Mouse (Mus musculus) midbrain, embryonic 16.5 days (tissue): ENCODE measurements around the gene Elovl1. TPM values are rescaled to one million over a fixed set of nuclear protein-coding genes. Genes with fewer than 3 reads are reported as not detected.
A peak's percentile ranks its signal among the peaks of the same experiment; 100 is the strongest.

Source experiments
- ATAC-seq: fragments of 200-750 bp; cut with Nextera tagmentation; 2 replicates; pipeline ENCODE4 v1.8.0; 2017; ENCODE audit warnings: moderate TSS enrichment
- H3K27ac ChIP-seq: fragments of 300-500 bp; sonication (generic); 2 replicates; pipeline ENCODE4 v1.5.1; 2014; ENCODE audit warnings: mild to moderate bottlenecking, low read length, mixed read lengths
- H3K27me3 ChIP-seq: fragments of 300-500 bp; sonication (generic); 2 replicates; pipeline ENCODE4 v1.6.1; 2014; ENCODE audit warnings: low read depth, low read length, mixed read lengths; ENCODE audit not compliant: control insufficient read depth, insufficient read depth
- H3K36me3 ChIP-seq: fragments of 300-500 bp; sonication (generic); 2 replicates; pipeline ENCODE4 v1.6.1; 2014; ENCODE audit warnings: mild to moderate bottlenecking, low read length, moderate library complexity, mixed read lengths; ENCODE audit not compliant: control insufficient read depth, insufficient read depth
- H3K4me1 ChIP-seq: fragments of 300-500 bp; sonication (generic); 2 replicates; pipeline ENCODE4 v1.6.1; 2014; ENCODE audit warnings: mild to moderate bottlenecking, low read length, mixed read lengths; ENCODE audit not compliant: control insufficient read depth, insufficient read depth
- H3K4me2 ChIP-seq: fragments of 300-500 bp; sonication (generic); 2 replicates; pipeline ENCODE4 v1.6.1; 2014; ENCODE audit warnings: mild to moderate bottlenecking, low read length, mixed read lengths
- H3K4me3 ChIP-seq: fragments of 300-500 bp; sonication (generic); 2 replicates; pipeline ENCODE4 v1.5.1; 2014; ENCODE audit warnings: low read depth, mild to moderate bottlenecking, low read length, moderate library complexity, mixed read lengths
- H3K9ac ChIP-seq: fragments of 300-500 bp; sonication (generic); 2 replicates; pipeline ENCODE4 v1.6.1; 2014; ENCODE audit warnings: low read depth, low read length, mixed read lengths
- H3K9me3 ChIP-seq: fragments of 300-500 bp; sonication (generic); replicated peaks from 2 replicates; pipeline ENCODE4 v1.6.1; 2014; ENCODE audit warnings: mild to moderate bottlenecking, low read length, mixed read lengths; ENCODE audit not compliant: control insufficient read depth, poor library complexity, severe bottlenecking
- WGBS: fragments of 180-500 bp; shearing (Covaris S2); extraction: QIAGEN DNeasy Blood & Tissue Kit; methylation state at CpG from one replicate; pipeline ENCODE4 v1.1.7; 2014; 5-methylcytosine and 5-hydroxymethylcytosine counted together
- polyA plus RNA-seq: library from polyadenylated mRNA; unstranded; fragments of >200 nt; fragmentation: Nextera tagmentation; extraction: Ambion mirVana; gene quantifications from 2 replicates; pipeline ENCODE4 v1.2.1, GENCODE M21; 2015

Elovl1 gene
- polyA plus RNA-seq, 1 experiment from 2014 or later: 26.1 TPM

- Histone ChIP-seq H3K9ac (no peak overlapping the region), H3K36me3 (peaks cover 8% of the 10 kb centered on the region; the same call in 1 of the 2 replicates), H3K27me3 (no peaks in the 10 kb centered on the region), H3K4me3 (no peak overlapping the region), H3K27ac (no peak overlapping the region), H3K4me1 (peaks cover 10% of the 10 kb centered on the region), H3K4me2 (no peak overlapping the region), H3K9me3 (no peaks in the 10 kb centered on the region)
- WGBS: 90% methylated on average over 4 of the region's 4 CpGs
- ATAC-seq: no peak
These were observed 3.2 kb upstream of the Elovl1 start for GRCm38 (mm10) chr4:118424541-118425160.

GRCm38 (mm10) chr4:118425374-118425773, 2.5 kb upstream of the Elovl1 start:
- Histone ChIP-seq H3K9me3 (no peaks in the 10 kb centered on the region), H3K27me3 (no peaks in the 10 kb centered on the region), H3K4me3 (no peak overlapping the region), H3K36me3 (peaks cover 4% of the 10 kb centered on the region; the same call in 1 of the 2 replicates), H3K4me2 (no peak overlapping the region), H3K27ac (no peak overlapping the region), H3K4me1 (peaks cover 10% of the 10 kb centered on the region), H3K9ac (no peak overlapping the region)
- ATAC-seq: no peak
- 91% methylated on average over 1 of the region's 1 CpGs for WGBS

DNA sequence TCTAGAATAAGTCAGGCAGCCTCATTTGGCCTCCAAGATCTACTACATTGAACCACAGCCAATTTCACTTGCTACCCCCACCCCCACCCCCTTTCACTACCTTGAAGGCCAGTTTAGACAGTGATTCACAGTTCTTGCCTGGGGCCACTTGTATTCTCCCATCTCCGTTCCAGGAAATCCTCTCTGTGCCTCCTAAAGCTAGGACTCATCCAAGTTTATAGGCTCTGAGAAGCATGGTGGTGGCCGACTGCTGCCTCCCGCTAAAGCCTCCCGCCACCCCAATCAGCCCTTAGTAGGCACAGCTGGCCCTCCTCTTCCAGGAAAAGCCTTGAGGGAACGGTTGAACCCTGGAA, 502 bp upstream of the Elovl1 start:
- Histone ChIP-seq H3K36me3 (peaks cover 8% of the 10 kb centered on the region; the same call in 1 of the 2 replicates), H3K9ac (peak overlapping the region; percentile 73), H3K4me1 (peaks cover 10% of the 10 kb centered on the region), H3K27me3 (no peaks in the 10 kb centered on the region), H3K9me3 (no peaks in the 10 kb centered on the region), H3K27ac (peak overlapping the region; percentile 12), H3K4me2 (peak overlapping the region; percentile 72), H3K4me3 (peak overlapping the region; percentile 45)
- WGBS: 4% methylated on average over 5 of the region's 5 CpGs
- ATAC-seq: peak; percentile 32

GRCm38 (mm10) chr4:118428531-118429214, 780 bp downstream of the Elovl1 start:
- peak overlapping the region; percentile 72 for H3K4me2 ChIP-seq
- H3K36me3 ChIP-seq: peaks cover 8% of the 10 kb centered on the region; the same call in 1 of the 2 replicates
- no peaks in the 10 kb centered on the region for H3K27me3 ChIP-seq
- H3K4me1 ChIP-seq: peaks cover 10% of the 10 kb centered on the region
- peak; percentile 17; the same call in 1 of the 2 replicates for ATAC-seq
- WGBS: 55% methylated on average over 15 of the region's 15 CpGs
- no peaks in the 10 kb centered on the region for H3K9me3 ChIP-seq
- peak overlapping the region; percentile 65; the same call in 1 of the 2 replicates for H3K27ac ChIP-seq
- peak overlapping the region; percentile 73 for H3K9ac ChIP-seq
- H3K4me3 ChIP-seq: peak overlapping the region; percentile 45

GRCm38 (mm10) chr4:118429215-118429895, 1.5 kb downstream of the Elovl1 start:
- Histone ChIP-seq H3K27ac (no peak overlapping the region), H3K9me3 (no peaks in the 10 kb centered on the region), H3K27me3 (no peaks in the 10 kb centered on the region), H3K4me3 (no peak overlapping the region), H3K36me3 (peaks cover 8% of the 10 kb centered on the region; the same call in 1 of the 2 replicates), H3K4me1 (peaks cover 10% of the 10 kb centered on the region), H3K4me2 (no peak overlapping the region), H3K9ac (no peak overlapping the region)
- WGBS: 70% methylated on average over 7 of the region's 7 CpGs
- no peak for ATAC-seq

DNA sequence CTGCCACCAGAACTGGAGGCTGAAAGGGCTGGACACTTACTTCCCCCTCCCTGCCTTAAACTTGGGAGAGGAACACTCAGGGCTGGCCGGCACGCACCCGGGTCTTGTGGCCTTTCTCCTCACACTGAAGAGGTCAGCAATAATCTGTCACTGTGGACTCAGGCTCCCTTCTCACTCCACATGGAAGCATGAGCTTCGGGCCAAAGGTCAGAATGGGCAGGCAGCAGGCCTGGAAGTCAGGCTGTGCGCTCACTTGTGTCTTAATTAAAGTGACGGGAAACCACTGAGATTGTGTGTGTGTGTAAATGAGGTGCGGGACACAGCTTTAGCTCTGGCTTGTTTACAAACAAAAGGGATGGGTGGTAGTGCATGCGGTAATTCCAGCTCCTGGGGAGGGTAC, 4.4 kb downstream of the Elovl1 start:
- no peak overlapping the region for H3K4me3 ChIP-seq
- no peak overlapping the region for H3K27ac ChIP-seq
- ATAC-seq: no peak
- H3K9me3 ChIP-seq: no peaks in the 10 kb centered on the region
- H3K36me3 ChIP-seq: peaks cover 8% of the 10 kb centered on the region; the same call in 1 of the 2 replicates
- no peak overlapping the region for H3K9ac ChIP-seq
- H3K4me1 ChIP-seq: peaks cover 7% of the 10 kb centered on the region
- WGBS: 71% methylated on average over 8 of the region's 8 CpGs
- H3K27me3 ChIP-seq: no peaks in the 10 kb centered on the region
- no peak overlapping the region for H3K4me2 ChIP-seq

GRCm38 (mm10) chr4:118436820-118437603, 9.1 kb downstream of the Elovl1 start, which contains the start of gene Cdc20:
TSS of gene Cdc20 (minus strand) at chr4:118437352.
- Histone ChIP-seq H3K36me3 (peaks cover 6% of the 10 kb centered on the region; the same call in 1 of the 2 replicates), H3K4me3 (peak within 1 kb of the TSS; percentile 52), H3K4me1 (peaks cover 7% of the 10 kb centered on the region; the same call in 1 of the 2 replicates), H3K27ac (peak within 1 kb of the TSS; percentile 81), H3K4me2 (peak within 1 kb of the TSS; percentile 98), H3K9ac (peak within 1 kb of the TSS; percentile 70), H3K27me3 (no peaks in the 10 kb centered on the region), H3K9me3 (no peaks in the 10 kb centered on the region)
- peak; percentile 96 for ATAC-seq
- 1% methylated on average over 67 of the region's 67 CpGs for WGBS

DNA sequence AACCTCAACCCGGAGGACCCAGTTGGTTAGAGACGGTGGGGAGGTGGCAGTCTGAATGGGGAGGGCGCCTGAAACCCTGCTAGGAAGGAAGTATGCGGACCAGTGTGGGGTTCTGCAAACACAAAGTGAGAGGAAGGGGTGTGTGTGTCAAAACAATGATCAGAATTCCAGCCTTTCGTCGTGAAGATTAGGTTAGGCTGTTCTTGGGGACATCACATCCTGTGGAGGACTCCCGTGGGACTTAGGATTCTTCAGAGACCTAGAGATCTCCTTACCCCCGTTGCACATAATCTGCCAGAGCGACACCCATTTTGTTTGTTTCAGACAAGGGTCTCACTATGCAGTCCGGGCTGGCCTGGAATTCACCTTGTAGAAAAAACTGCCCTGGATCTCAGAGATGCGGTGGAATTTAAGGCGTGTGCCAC, 9.9 kb downstream of the Elovl1 start:
- ATAC-seq: peak; percentile 18
- Histone ChIP-seq H3K27ac (peak overlapping the region; percentile 81), H3K36me3 (no peaks in the 10 kb centered on the region), H3K9ac (peak overlapping the region; percentile 70), H3K27me3 (no peaks in the 10 kb centered on the region), H3K4me1 (peaks cover 7% of the 10 kb centered on the region; the same call in 1 of the 2 replicates), H3K4me2 (peak overlapping the region; percentile 98), H3K9me3 (no peaks in the 10 kb centered on the region), H3K4me3 (peak overlapping the region; percentile 52)
- WGBS: 9% methylated on average over 12 of the region's 12 CpGs
